Mouse (Mus musculus) kidney, adult 8-10 months (tissue): Measurements from ENCODE around the gene Olfr470.
"Not testable (repeated sequence)": the region's sequence is repeated elsewhere in the genome, so short reads cannot be mapped to it uniquely, and the experiment has no call there.

ENCODE experiments used
- DNase-seq, 2 experiments: peaks; one replicate each; pipeline ENCODE4 v3.0.0; 2022

The Olfr470 gene

DNA sequence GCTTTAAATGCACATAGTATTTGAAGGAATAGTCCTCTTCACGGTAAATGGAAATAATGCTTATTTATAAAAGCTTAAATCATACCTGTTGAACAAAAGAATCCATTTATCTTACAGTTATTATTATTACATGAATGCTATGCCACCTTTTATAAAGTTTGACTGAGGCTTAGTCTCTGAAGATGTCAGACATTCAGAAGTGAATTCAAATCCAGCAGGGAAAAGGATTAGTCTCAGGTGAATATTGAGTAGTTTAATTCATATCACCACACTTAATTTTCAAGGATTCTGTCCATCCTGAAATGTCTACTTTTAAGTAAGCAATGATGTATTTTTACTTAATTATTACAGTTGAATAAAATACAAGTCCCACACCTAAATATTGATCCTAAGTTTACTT lies at the start of gene Olfr470:
Gene Olfr470 (minus strand): TSS at position 101 of the 400 bp plus-strand sequence.
- not testable (repeated sequence) for DNase-seq

DNA sequence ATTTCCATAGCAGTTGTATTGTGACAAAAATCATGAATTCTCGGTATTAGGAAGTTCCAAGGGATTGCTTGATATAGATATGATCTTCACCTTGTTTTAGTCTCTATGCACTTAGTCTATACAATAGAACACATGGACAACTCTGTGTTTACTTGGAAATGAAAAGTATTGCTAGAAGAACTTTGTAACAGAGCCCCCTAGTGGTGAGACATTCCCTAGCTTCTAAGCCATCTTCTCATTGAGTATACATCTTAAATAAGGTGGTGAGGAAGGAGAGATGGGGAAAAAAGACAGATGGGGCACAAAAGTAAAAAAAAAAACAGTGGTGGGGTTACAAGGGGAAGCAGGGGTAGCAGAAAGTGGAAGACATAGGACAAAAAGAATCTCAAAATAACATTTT lies 5.6 kb downstream of the Olfr470 start:
- no peak for DNase-seq

DNA sequence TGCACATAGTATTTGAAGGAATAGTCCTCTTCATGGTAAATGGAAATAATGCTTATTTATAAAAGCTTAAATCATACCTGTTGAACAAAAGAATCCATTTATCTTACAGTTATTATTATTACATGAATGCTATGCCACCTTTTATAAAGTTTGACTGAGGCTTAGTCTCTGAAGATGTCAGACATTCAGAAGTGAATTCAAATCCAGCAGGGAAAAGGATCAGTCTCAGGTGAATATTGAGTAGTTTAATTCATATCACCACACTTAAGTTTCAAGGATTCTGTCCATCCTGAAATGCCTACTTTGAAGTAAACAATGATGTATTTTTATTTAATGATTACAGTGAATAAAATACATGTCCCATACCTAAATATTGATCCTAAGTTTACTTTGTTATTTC lies 21.8 kb downstream of the Olfr470 start, which contains the start of gene Olfr469:
Gene Olfr469 (minus strand): TSS at position 101 of the 400 bp plus-strand sequence.
- not testable (repeated sequence) for DNase-seq

DNA sequence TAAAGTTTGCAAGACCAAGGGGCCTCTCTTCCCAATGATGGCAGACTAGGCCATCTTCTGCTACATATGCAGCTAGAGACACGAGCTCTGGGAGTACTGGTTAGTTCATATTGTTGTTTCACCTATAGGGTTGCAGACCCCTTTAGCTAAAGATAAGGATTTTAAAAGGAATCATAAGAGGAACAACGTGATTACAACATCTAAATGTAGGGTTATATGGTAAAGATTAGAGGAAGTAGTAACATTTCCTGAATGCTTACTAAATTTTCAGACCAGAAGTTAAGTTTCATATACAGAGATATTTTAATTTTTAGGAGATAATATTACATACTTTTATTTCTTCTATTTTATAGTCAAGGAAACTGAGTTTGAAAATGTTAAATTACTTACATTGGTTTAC lies 23.4 kb downstream of the Olfr470 start:
- not testable (repeated sequence) for DNase-seq

DNA sequence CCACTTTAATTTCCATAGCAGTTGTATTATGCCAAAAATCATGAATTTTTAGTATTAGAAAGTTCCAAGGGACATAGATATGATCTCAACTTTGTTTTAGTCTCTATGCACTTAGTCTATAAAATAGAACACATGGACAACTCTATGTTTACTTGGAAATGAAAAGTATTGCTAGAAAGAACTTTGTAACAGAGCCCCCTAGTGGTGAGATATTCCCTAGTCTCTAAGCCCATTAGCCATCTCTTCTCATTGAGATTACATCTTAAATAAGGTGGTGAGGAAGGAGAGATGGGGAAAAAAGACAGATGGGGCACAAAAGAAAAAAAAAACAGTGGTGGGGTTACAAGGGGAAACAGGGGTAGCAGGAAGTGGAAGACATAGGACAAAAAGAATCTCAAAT lies 27.8 kb downstream of the Olfr470 start:
- DNase-seq, result no peak

DNA sequence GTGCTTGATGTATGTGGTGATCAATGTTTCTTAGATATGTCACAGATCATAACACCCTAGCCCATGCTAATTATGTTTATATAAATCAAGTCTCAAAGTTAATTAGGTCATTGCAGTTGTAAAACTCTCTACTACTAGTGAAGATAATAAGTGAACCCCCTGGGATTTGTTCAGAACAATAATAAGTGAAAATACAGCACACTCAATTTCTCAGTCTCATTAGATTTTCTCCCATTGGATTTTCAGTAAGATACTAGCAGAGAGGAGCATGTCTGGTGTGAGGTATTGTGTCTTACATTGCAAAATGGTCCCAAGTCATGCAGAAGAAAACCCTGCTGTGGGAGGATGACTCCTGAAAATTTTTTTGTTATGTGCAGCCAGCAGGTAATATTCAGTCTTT lies 35.3 kb downstream of the Olfr470 start, which contains the start of gene Olfr467:
Gene Olfr467 (plus strand): TSS at position 301 of the 400 bp plus-strand sequence.
- DNase-seq, result no peak

DNA sequence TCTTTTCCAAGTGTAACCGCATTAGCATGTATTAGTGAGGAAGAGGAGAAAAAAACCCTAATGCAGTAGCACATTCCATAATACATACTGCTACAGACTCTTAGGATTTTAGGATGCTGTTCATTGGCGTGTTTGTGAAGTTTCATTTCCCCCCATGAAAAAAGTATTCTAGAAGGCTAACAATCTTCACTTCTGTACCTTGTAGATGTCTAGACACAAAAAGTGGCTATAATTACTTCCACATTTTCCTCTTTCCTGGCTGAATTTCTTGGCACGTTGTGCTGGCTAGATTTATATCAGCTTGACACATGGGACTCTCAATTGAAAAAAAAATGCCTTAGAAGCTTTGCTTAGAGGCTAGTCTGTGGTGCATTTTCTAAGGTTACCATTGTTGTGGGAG lies 45.2 kb downstream of the Olfr470 start:
- DNase-seq, result no peak

DNA sequence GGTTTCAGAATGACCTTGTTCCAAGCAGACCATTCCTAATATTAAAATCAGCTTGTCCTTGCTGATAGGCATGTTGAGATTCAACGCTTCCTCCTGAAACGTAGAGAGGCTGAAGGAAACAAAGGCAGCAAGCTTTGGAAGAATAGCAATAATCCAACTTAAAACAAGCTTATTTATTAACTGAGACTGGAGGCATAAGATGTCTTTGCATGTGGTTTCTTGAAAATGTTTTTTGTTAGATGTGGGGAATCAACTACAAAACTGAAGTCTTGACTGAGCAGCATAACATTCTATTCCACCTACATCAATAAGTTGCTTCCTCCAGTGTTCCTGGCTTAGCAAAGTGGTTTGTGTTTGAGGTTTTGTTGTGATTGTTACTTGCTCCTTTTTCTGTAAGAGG lies 46.2 kb downstream of the Olfr470 start, which contains the start of gene Ovch2:
Gene Ovch2 (minus strand): TSS at position 101 of the 400 bp plus-strand sequence.
- DNase-seq, result no peak

DNA sequence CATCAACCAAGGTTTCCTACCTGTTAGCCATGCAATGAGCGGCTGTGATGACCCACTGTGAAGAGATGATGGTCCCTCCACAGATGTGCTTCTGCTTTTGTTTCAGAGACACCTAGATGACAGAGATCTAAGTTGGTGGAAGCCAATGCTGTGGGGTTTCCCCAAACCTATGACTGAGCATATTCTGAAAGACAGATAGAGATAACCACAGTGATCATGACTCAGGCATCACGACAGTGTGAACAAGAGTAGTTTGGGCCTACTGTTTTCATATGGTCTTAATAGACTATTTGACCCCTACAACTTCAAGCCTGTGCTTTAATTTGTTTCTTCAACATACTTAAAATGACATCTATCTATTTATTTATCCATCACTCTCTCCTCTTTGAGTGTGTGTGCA lies 50.8 kb downstream of the Olfr470 start:
- DNase-seq, result no peak
